Mouse (Mus musculus) stomach, embryonic 16.5 days (tissue): ENCODE data around the gene Grsf1. TPM values are rescaled to one million over a fixed set of nuclear protein-coding genes. Genes with fewer than 3 reads are reported as not detected.

Source experiments
- ATAC-seq: fragments of 200-750 bp; cut with Nextera tagmentation; 2 replicates; pipeline ENCODE4 v1.8.0; 2017; ENCODE audit warnings: moderate number of reproducible peaks, moderate TSS enrichment; ENCODE audit not compliant: insufficient read depth, low FRiP score
- H3K27ac ChIP-seq: fragments of 300-500 bp; sonication (generic); 2 replicates; pipeline ENCODE4 v1.5.1; 2014; ENCODE audit warnings: low read length
- H3K27me3 ChIP-seq: fragments of 300-500 bp; sonication (generic); 2 replicates; pipeline ENCODE4 v1.6.1; 2014; ENCODE audit warnings: low read length, control low read depth, mixed read lengths; ENCODE audit not compliant: control insufficient read depth, insufficient read depth
- H3K36me3 ChIP-seq: fragments of 300-500 bp; sonication (generic); 2 replicates; pipeline ENCODE4 v1.6.1; 2014; ENCODE audit warnings: low read length; ENCODE audit not compliant: control insufficient read depth, insufficient read depth
- H3K4me1 ChIP-seq: fragments of 300-500 bp; sonication (generic); 2 replicates; pipeline ENCODE4 v1.6.1; 2014; ENCODE audit warnings: low read length, control low read depth, mixed read lengths; ENCODE audit not compliant: control insufficient read depth, insufficient read depth
- H3K4me2 ChIP-seq: fragments of 300-500 bp; sonication (generic); 2 replicates; pipeline ENCODE4 v1.6.1; 2014; ENCODE audit warnings: low read depth, low read length, mixed read lengths
- H3K4me3 ChIP-seq: fragments of 300-500 bp; sonication (generic); replicated peaks from 2 replicates; pipeline ENCODE4 v1.5.1; 2014; ENCODE audit warnings: mild to moderate bottlenecking, low read length
- H3K9ac ChIP-seq: fragments of 300-500 bp; sonication (generic); 2 replicates; pipeline ENCODE4 v1.6.1; 2014; ENCODE audit warnings: low read length
- H3K9me3 ChIP-seq: fragments of 300-500 bp; sonication (generic); replicated peaks from 2 replicates; pipeline ENCODE4 v1.6.1; 2016; ENCODE audit warnings: low read length, control low read depth; ENCODE audit not compliant: control insufficient read depth
- WGBS: fragments of 180-500 bp; shearing (Covaris S2); extraction: QIAGEN DNeasy Blood & Tissue Kit; methylation state at CpG from one replicate; pipeline ENCODE4 v1.1.7; 2014; 5-methylcytosine and 5-hydroxymethylcytosine counted together
- polyA plus RNA-seq: library from polyadenylated mRNA; unstranded; fragments of >200 nt; fragmentation: Nextera tagmentation; extraction: Ambion mirVana; gene quantifications from 2 replicates; pipeline ENCODE4 v1.2.1, GENCODE M21; 2015

Gene Grsf1
- polyA plus RNA-seq, 1 experiment from 2014 or later: 16.7 TPM

DNA sequence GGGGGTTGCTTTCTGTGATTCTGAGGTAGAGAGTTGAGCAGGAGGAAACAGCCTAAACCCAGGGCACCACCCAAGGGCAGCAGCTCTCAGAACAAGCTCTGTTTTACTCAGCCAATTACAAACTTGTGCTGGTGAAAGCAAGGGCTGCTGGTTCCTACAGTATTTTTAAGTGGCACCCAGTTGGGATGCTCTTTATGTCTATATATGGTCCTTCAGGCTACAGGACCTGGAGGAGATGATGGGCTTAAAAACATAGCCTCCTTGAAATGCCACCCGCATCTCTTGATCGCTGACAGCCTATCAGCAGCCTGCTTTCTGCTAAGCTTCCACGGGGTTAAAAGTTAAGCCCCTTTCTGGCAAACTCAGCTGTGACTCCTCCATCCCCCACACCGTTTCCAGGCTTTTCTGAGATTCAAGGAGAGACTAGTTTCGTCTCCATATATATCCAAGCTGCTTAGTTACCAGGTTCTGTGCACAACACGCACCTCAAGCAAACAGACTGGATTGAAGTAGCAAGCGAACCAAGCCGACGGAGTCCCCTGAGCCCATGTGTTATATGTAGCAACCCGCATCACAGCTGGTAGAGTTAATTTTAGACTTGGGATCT is 35.8 kb upstream of the Grsf1 start:
- WGBS: 24% methylated on average over 10 of the region's 10 CpGs
- peak overlapping the region; percentile 71 for H3K27ac ChIP-seq
- peaks cover 3% of the 10 kb centered on the region; the same call in 1 of the 2 replicates for H3K4me1 ChIP-seq
- no peaks in the 10 kb centered on the region for H3K36me3 ChIP-seq
- H3K27me3 ChIP-seq: no peaks in the 10 kb centered on the region
- peak; percentile 78 for ATAC-seq
- H3K4me3 ChIP-seq: no peak overlapping the region
- peak overlapping the region; percentile 34 for H3K4me2 ChIP-seq
- H3K9ac ChIP-seq: no peak overlapping the region
- H3K9me3 ChIP-seq: no peaks in the 10 kb centered on the region

DNA sequence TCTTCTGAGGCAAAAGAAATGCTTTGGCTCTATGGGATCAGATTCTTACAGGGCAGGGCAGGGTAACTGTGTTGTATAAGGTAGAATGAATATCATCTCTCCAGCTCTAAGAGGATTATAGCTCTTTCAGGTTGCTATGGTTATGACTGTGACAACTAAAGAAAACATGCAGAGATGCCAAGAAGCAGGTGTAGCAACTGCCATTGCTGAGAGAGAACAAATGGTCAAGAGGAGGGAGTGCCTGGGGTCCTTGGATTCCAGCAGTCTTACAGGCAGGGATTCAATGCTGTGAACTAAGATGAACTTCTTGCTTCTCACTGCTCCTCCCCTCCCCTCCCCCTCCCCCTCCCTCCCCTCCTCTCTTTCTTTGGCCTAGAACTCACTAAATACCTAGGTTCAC is 35.2 kb upstream of the Grsf1 start:
- H3K9me3 ChIP-seq: no peaks in the 10 kb centered on the region
- H3K9ac ChIP-seq: no peak overlapping the region
- H3K4me3 ChIP-seq: no peak overlapping the region
- peak; percentile 70; the same call in 1 of the 2 replicates for ATAC-seq
- H3K4me1 ChIP-seq: peaks cover 3% of the 10 kb centered on the region; the same call in 1 of the 2 replicates
- no peak overlapping the region for H3K4me2 ChIP-seq
- no peaks in the 10 kb centered on the region for H3K27me3 ChIP-seq
- no peaks in the 10 kb centered on the region for H3K36me3 ChIP-seq
- peak overlapping the region; percentile 71 for H3K27ac ChIP-seq

GRCm38 (mm10) chr5:88703551-88703950 is 27.6 kb upstream of the Grsf1 start:
- no peak overlapping the region for H3K9ac ChIP-seq
- no peak overlapping the region for H3K4me3 ChIP-seq
- no peaks in the 10 kb centered on the region for H3K4me1 ChIP-seq
- H3K27me3 ChIP-seq: no peaks in the 10 kb centered on the region
- 84% methylated on average over 4 of the region's 4 CpGs for WGBS
- no peak overlapping the region for H3K27ac ChIP-seq
- no peaks in the 10 kb centered on the region for H3K36me3 ChIP-seq
- ATAC-seq: no peak
- H3K9me3 ChIP-seq: no peaks in the 10 kb centered on the region
- no peak overlapping the region for H3K4me2 ChIP-seq

DNA sequence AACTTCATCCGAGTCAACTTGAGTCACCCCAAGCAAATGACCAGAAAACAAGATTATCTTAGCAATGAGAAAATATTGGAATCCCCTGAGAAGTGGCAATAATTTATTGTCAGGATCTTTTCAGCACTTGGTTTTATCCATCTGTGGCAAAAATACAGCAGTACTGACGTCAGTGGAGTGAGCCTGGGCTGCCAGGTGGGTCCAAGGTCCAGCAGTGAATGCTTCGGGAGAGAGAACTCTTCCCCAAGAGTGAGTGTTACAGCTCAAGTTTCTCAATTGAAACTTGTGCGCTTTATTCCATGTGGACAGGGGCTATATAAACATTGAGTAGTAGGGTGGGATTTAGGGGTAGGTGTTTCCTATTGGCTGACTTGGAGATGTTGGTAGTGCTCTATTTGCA is 26.1 kb upstream of the Grsf1 start:
- Histone ChIP-seq H3K4me1 (no peaks in the 10 kb centered on the region), H3K27ac (no peak overlapping the region), H3K27me3 (no peaks in the 10 kb centered on the region), H3K9ac (no peak overlapping the region), H3K9me3 (no peaks in the 10 kb centered on the region), H3K36me3 (no peaks in the 10 kb centered on the region), H3K4me3 (no peak overlapping the region), H3K4me2 (no peak overlapping the region)
- WGBS: 57% methylated on average over 4 of the region's 4 CpGs
- no peak for ATAC-seq

- Histone ChIP-seq H3K27me3 (no peaks in the 10 kb centered on the region), H3K36me3 (no peaks in the 10 kb centered on the region), H3K9ac (no peak overlapping the region), H3K4me2 (no peak overlapping the region), H3K27ac (no peak overlapping the region), H3K9me3 (no peaks in the 10 kb centered on the region), H3K4me1 (no peaks in the 10 kb centered on the region), H3K4me3 (no peak overlapping the region)
- ATAC-seq: no peak
- 49% methylated on average over 4 of the region's 4 CpGs for WGBS
Observed at GRCm38 (mm10) chr5:88699251-88699913, 23.4 kb upstream of the Grsf1 start.

GRCm38 (mm10) chr5:88697291-88697690 is 21.3 kb upstream of the Grsf1 start:
- 78% methylated on average over 5 of the region's 5 CpGs for WGBS
- Histone ChIP-seq H3K27me3 (no peaks in the 10 kb centered on the region), H3K36me3 (no peaks in the 10 kb centered on the region), H3K9me3 (no peaks in the 10 kb centered on the region), H3K4me1 (no peaks in the 10 kb centered on the region), H3K4me3 (no peak overlapping the region), H3K27ac (no peak overlapping the region), H3K4me2 (no peak overlapping the region), H3K9ac (no peak overlapping the region)
- ATAC-seq: no peak

DNA sequence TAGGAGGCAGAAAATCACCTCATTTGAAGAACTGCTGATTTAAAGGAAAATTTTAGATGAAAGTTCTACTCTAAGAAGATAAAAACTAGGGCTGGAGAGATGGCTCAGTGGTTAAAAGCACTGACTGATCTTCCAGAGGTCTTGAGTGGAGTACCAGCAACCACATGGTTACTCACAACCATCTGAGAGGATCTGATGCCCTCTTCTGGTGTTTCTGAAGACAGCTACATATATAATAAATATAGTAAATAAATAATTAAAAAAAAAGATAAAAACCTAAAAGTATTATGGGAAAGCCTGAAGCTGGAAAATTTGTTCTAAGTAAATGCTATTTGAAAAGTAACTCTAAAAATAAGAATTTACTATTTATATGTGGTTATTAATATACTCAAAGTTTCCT is 17.1 kb upstream of the Grsf1 start:
- H3K4me2 ChIP-seq: no peak overlapping the region
- no peak for ATAC-seq
- no peak overlapping the region for H3K9ac ChIP-seq

GRCm38 (mm10) chr5:88692586-88692985 is 16.6 kb upstream of the Grsf1 start:
- no peaks in the 10 kb centered on the region for H3K9me3 ChIP-seq
- no peak overlapping the region for H3K9ac ChIP-seq
- WGBS: 82% methylated on average over 4 of the region's 4 CpGs
- H3K27me3 ChIP-seq: no peaks in the 10 kb centered on the region
- H3K36me3 ChIP-seq: no peaks in the 10 kb centered on the region
- H3K27ac ChIP-seq: no peak overlapping the region
- ATAC-seq: no peak
- H3K4me3 ChIP-seq: no peak overlapping the region
- 0 out of 2 replicates have a peak, but pooled peaks cover 3% of the 10 kb centered on the region for H3K4me1 ChIP-seq
- H3K4me2 ChIP-seq: no peak overlapping the region

More for the DNA sequence above, 17.1 kb upstream of the Grsf1 start:
- H3K4me1 ChIP-seq: 0 out of 2 replicates have a peak, but pooled peaks cover 3% of the 10 kb centered on the region
- H3K4me3 ChIP-seq: no peak overlapping the region
- no peaks in the 10 kb centered on the region for H3K36me3 ChIP-seq
- H3K9me3 ChIP-seq: no peaks in the 10 kb centered on the region
- no peak overlapping the region for H3K27ac ChIP-seq
- H3K27me3 ChIP-seq: no peaks in the 10 kb centered on the region

DNA sequence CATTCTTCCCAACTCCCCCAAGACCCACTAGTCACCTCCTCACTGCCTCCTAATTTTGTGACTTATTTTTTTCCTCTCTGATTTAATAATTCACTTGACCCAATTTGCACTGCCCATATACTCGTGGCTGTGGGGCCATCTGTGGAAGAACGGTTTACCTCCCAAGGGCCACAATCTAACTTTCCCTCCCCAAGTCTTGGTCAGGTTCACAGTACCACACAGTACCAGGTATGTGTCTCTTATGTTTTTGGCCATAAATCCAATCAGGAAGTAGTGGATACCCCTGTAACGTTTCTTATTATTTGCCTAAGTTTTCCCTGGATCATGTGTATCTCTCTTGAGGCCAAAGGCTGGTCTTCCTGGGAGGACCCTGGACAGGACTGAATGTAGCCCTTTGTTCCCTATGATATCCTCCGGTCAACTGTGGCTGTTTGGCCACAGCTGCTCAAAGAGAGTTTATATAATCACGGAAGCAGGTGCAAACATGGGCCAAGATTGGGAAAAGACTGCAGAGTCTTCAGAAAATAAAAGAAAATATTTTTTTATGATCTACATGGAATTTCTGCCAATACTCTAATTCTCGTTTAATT is 15.6 kb upstream of the Grsf1 start:
- no peak overlapping the region for H3K4me3 ChIP-seq
- 0 out of 2 replicates have a peak, but pooled peaks cover 3% of the 10 kb centered on the region for H3K4me1 ChIP-seq
- H3K9me3 ChIP-seq: no peaks in the 10 kb centered on the region
- WGBS: 47% methylated on average over 6 of the region's 6 CpGs
- ATAC-seq: no peak
- H3K36me3 ChIP-seq: no peaks in the 10 kb centered on the region
- no peak overlapping the region for H3K4me2 ChIP-seq
- H3K9ac ChIP-seq: no peak overlapping the region
- H3K27me3 ChIP-seq: no peaks in the 10 kb centered on the region
- no peak overlapping the region for H3K27ac ChIP-seq
